Mouse (Mus musculus) heart, embryonic 16.5 days (tissue): Measurements from ENCODE around the gene Mpp1. TPM values are rescaled to one million over a fixed set of nuclear protein-coding genes. Genes with fewer than 3 reads are reported as not detected.
"Not testable (repeated sequence)": the region's sequence is repeated elsewhere in the genome, so short reads cannot be mapped to it uniquely, and the experiment has no call there.

Experiments used
- ATAC-seq: fragments of 200-750 bp; cut with Nextera tagmentation; replicated peaks from 2 replicates; pipeline ENCODE4 v1.8.0; 2017; ENCODE audit warnings: moderate number of reproducible peaks; ENCODE audit not compliant: insufficient read depth, low FRiP score; ENCODE audit errors: extremely low read depth
- H3K27ac ChIP-seq: fragments of 300-500 bp; sonication (generic); 2 replicates; pipeline ENCODE4 v1.5.1; 2014; ENCODE audit warnings: mild to moderate bottlenecking, low read length, control low read depth, moderate library complexity
- H3K27me3 ChIP-seq: fragments of 300-500 bp; sonication (generic); 2 replicates; pipeline ENCODE4 v1.6.1; 2014; ENCODE audit warnings: low read length, mixed read lengths; ENCODE audit not compliant: control insufficient read depth, insufficient read depth
- H3K36me3 ChIP-seq: fragments of 300-500 bp; sonication (generic); 2 replicates; pipeline ENCODE4 v1.6.1; 2014; ENCODE audit not compliant: control insufficient read depth, insufficient read depth
- H3K4me1 ChIP-seq: fragments of 300-500 bp; sonication (generic); 2 replicates; pipeline ENCODE4 v1.6.1; 2014; ENCODE audit warnings: low read length, mixed read lengths; ENCODE audit not compliant: control insufficient read depth, insufficient read depth
- H3K4me2 ChIP-seq: fragments of 300-500 bp; sonication (generic); 2 replicates; pipeline ENCODE4 v1.6.1; 2014; ENCODE audit warnings: low read depth, mild to moderate bottlenecking, control low read depth, low read length
- H3K4me3 ChIP-seq: fragments of 300-500 bp; sonication (generic); 2 replicates; pipeline ENCODE4 v1.5.1; 2014; ENCODE audit warnings: mild to moderate bottlenecking, control low read depth, low read length
- H3K9ac ChIP-seq: fragments of 300-500 bp; sonication (generic); 2 replicates; pipeline ENCODE4 v1.6.1; 2014; ENCODE audit warnings: low read length, control low read depth
- H3K9me3 ChIP-seq: fragments of 300-500 bp; sonication (generic); replicated peaks from 2 replicates; pipeline ENCODE4 v1.6.1; 2016; ENCODE audit warnings: low read length; ENCODE audit not compliant: control insufficient read depth
- WGBS: fragments of 180-500 bp; shearing (Covaris S2); extraction: QIAGEN DNeasy Blood & Tissue Kit; methylation state at CpG from one replicate; pipeline ENCODE4 v1.1.7; 2014; 5-methylcytosine and 5-hydroxymethylcytosine counted together
- polyA plus RNA-seq: library from polyadenylated mRNA; unstranded; fragments of >200 nt; fragmentation: Nextera tagmentation; extraction: Ambion mirVana; gene quantifications from 2 replicates; pipeline ENCODE4 v1.2.1, GENCODE M21; 2015

Gene Mpp1
- 45.8 and 52.2 TPM in 2 replicates for polyA plus RNA-seq

- WGBS, result 12% methylated on average over 36 of the region's 36 CpGs
These were observed at the start of gene Mpp1 for GRCm38 (mm10) chrX:75130467-75131160. Gene Mpp1, minus strand, starts transcription at chrX:75131016.

GRCm38 (mm10) chrX:75163670-75164069 is 32.9 kb upstream of the Mpp1 start, which contains the start of gene Smim9:
Gene Smim9, minus strand, starts transcription at chrX:75163770.
- no peaks in the 10 kb centered on the region for H3K27me3 ChIP-seq
- H3K36me3 ChIP-seq, result no peaks in the 10 kb centered on the region
- H3K4me1 ChIP-seq, result no peaks in the 10 kb centered on the region
- no peak within 1 kb of the TSS for H3K4me3 ChIP-seq
- no peaks in the 10 kb centered on the region for H3K9me3 ChIP-seq
- ATAC-seq, result no peak
- H3K27ac ChIP-seq, result no peak within 1 kb of the TSS
- H3K4me2 ChIP-seq, result no peak within 1 kb of the TSS
- WGBS, result 73% methylated on average over 1 of the region's 1 CpGs
- H3K9ac ChIP-seq, result no peak within 1 kb of the TSS

More at GRCm38 (mm10) chrX:75130467-75131160, at the start of gene Mpp1:
- peak within 1 kb of the TSS; percentile 60 for H3K4me2 ChIP-seq
- H3K4me1 ChIP-seq, result no peaks in the 10 kb centered on the region
- peak within 1 kb of the TSS; percentile 64 for H3K4me3 ChIP-seq
- peak within 1 kb of the TSS; percentile 81 for H3K9ac ChIP-seq
- peak; percentile 97 for ATAC-seq
- H3K27me3 ChIP-seq, result no peaks in the 10 kb centered on the region
- H3K9me3 ChIP-seq, result no peaks in the 10 kb centered on the region
- no peaks in the 10 kb centered on the region for H3K36me3 ChIP-seq
- H3K27ac ChIP-seq, result peak within 1 kb of the TSS; percentile 73

- H3K4me3 ChIP-seq, result peak overlapping the region; percentile 54
- H3K9ac ChIP-seq, result peak overlapping the region; percentile 63
- peak overlapping the region; percentile 70 for H3K4me2 ChIP-seq
- H3K4me1 ChIP-seq, result no peaks in the 10 kb centered on the region
- no peak overlapping the region for H3K27ac ChIP-seq
- WGBS, result 12% methylated on average over 38 of the region's 49 CpGs
- no peaks in the 10 kb centered on the region for H3K9me3 ChIP-seq
- ATAC-seq, result peak; percentile 65; the same call in 1 of the 2 replicates
- H3K27me3 ChIP-seq, result no peaks in the 10 kb centered on the region
- no peaks in the 10 kb centered on the region for H3K36me3 ChIP-seq
These were observed 24.9 kb upstream of the Mpp1 start for GRCm38 (mm10) chrX:75155576-75156243.

- Histone ChIP-seq H3K4me1 (no peaks in the 10 kb centered on the region), H3K36me3 (no peaks in the 10 kb centered on the region), H3K27ac (no peak overlapping the region), H3K9me3 (no peaks in the 10 kb centered on the region), H3K4me3 (no peak overlapping the region), H3K27me3 (no peaks in the 10 kb centered on the region), H3K4me2 (no peak overlapping the region), H3K9ac (no peak overlapping the region)
- WGBS, result 41% methylated on average over 1 of the region's 1 CpGs
- no peak for ATAC-seq
These were observed 21.4 kb upstream of the Mpp1 start for GRCm38 (mm10) chrX:75152249-75152648.

- Histone ChIP-seq H3K9ac (no peak overlapping the region), H3K9me3 (no peaks in the 10 kb centered on the region), H3K27me3 (no peaks in the 10 kb centered on the region), H3K27ac (no peak overlapping the region), H3K4me2 (no peak overlapping the region), H3K36me3 (no peaks in the 10 kb centered on the region), H3K4me1 (no peaks in the 10 kb centered on the region), H3K4me3 (no peak overlapping the region)
- 70% methylated on average over 2 of the region's 2 CpGs for WGBS
- no peak for ATAC-seq
These were observed 19.5 kb upstream of the Mpp1 start for GRCm38 (mm10) chrX:75150304-75150703.

GRCm38 (mm10) chrX:75148414-75148813 is 17.6 kb upstream of the Mpp1 start:
- Histone ChIP-seq H3K4me2 (no peak overlapping the region), H3K9me3 (no peaks in the 10 kb centered on the region), H3K4me3 (no peak overlapping the region), H3K27me3 (no peaks in the 10 kb centered on the region), H3K27ac (no peak overlapping the region), H3K4me1 (no peaks in the 10 kb centered on the region), H3K36me3 (no peaks in the 10 kb centered on the region), H3K9ac (no peak overlapping the region)
- no peak for ATAC-seq
- 70% methylated on average over 4 of the region's 4 CpGs for WGBS

GRCm38 (mm10) chrX:75143124-75143555 is 12.3 kb upstream of the Mpp1 start:
- peak overlapping the region; percentile 46; the same call in 1 of the 2 replicates for H3K9ac ChIP-seq

GRCm38 (mm10) chrX:75138182-75138581 is 7.4 kb upstream of the Mpp1 start:
- Histone ChIP-seq H3K27ac (no peak overlapping the region), H3K27me3 (no peaks in the 10 kb centered on the region), H3K4me3 (no peak overlapping the region), H3K4me2 (no peak overlapping the region), H3K9me3 (no peaks in the 10 kb centered on the region), H3K4me1 (no peaks in the 10 kb centered on the region), H3K36me3 (no peaks in the 10 kb centered on the region), H3K9ac (no peak overlapping the region)
- 88% methylated on average over 2 of the region's 2 CpGs for WGBS
- ATAC-seq, result no peak

More at GRCm38 (mm10) chrX:75143124-75143555, 12.3 kb upstream of the Mpp1 start:
- H3K4me3 ChIP-seq, result peak overlapping the region; percentile 46
- ATAC-seq, result 0 out of 2 replicates have a peak, but pooled peaks have one; percentile 18
- H3K27ac ChIP-seq, H3K9me3 ChIP-seq, H3K4me1 ChIP-seq, H3K36me3 ChIP-seq, H3K27me3 ChIP-seq: not testable (repeated sequence)
- WGBS, result 27% methylated on average over 12 of the region's 42 CpGs
- peak overlapping the region; percentile 64 for H3K4me2 ChIP-seq

- Histone ChIP-seq H3K4me1 (no peaks in the 10 kb centered on the region), H3K36me3 (no peaks in the 10 kb centered on the region), H3K9ac (no peak overlapping the region), H3K4me2 (no peak overlapping the region), H3K27ac (no peak overlapping the region), H3K27me3 (no peaks in the 10 kb centered on the region), H3K4me3 (no peak overlapping the region), H3K9me3 (no peaks in the 10 kb centered on the region)
- WGBS, result 68% methylated on average over 2 of the region's 2 CpGs
- no peak for ATAC-seq
These were observed 6.9 kb upstream of the Mpp1 start for GRCm38 (mm10) chrX:75137729-75138128.
